Mouse (Mus musculus) heart, postnatal 4 days (tissue): ENCODE results near the gene Sppl2b. TPM values are rescaled to one million over a fixed set of nuclear protein-coding genes. Genes with fewer than 3 reads are reported as not detected.

ENCODE experiments used
- microRNA-seq, 2 experiments: library from miRNA; unstranded; fragments of <30 nt; microRNA quantifications; one replicate each; pipeline ENCODE4 v1.2.0; 2021 to 2022
- total RNA-seq, 2 experiments: library from RNA; stranded (reverse); gene quantifications; 2 replicates each; pipeline ENCODE4 v1.2.3; 2021

Gene Sppl2b
- total RNA-seq, 2 experiments from 2014 or later = 23.4 to 24.8 TPM

Small RNA genes lying within 50 kb of the gene (microRNA-seq; reads per million reads assigned to microRNA genes)
- 4.1 to 5.3 reads per million in 2 experiments for gene Mir1982

Other genes starting within 250 kb of the Sppl2b start
- 1 to 10 TPM in 1 of 2 experiments, under 1 TPM in 1; 0.79 to 1.2 TPM for gene Gm49322, start 249.3 kb upstream of the Sppl2b start, total RNA-seq
- 100 to 1,000 TPM; 142 to 162 TPM for gene Csnk1g2, start 232.4 kb upstream of the Sppl2b start, total RNA-seq
- 10 to 100 TPM; 42.2 to 42.4 TPM for gene Btbd2, start 198.2 kb upstream of the Sppl2b start, total RNA-seq
- 100 to 1,000 TPM; 105 TPM for gene Mknk2, start 177.2 kb upstream of the Sppl2b start, total RNA-seq
- 10 to 100 TPM; 12.5 to 13.0 TPM for gene Mob3a, start 153.3 kb upstream of the Sppl2b start, total RNA-seq
- gene Izumo4, start 153.1 kb upstream of the Sppl2b start, total RNA-seq = 1 to 10 TPM; 3.2 to 4.6 TPM
- gene Ap3d1, start 113.0 kb upstream of the Sppl2b start, total RNA-seq = 10 to 100 TPM; 47.8 to 53.8 TPM
- 10 to 100 TPM; 75.6 to 76.8 TPM for gene Dot1l, start 100.1 kb upstream of the Sppl2b start, total RNA-seq
- 10 to 100 TPM; 46.0 to 51.7 TPM for gene Sf3a2, start 57.1 kb upstream of the Sppl2b start, total RNA-seq
- gene Plekhj1, start 56.6 kb upstream of the Sppl2b start, total RNA-seq = 10 to 100 TPM; 36.2 to 37.1 TPM
- 1 to 10 TPM in 1 of 2 experiments, under 1 TPM in 1; 0.61 to 1.0 TPM for gene Amh, start 50.0 kb upstream of the Sppl2b start, total RNA-seq
- 1 to 10 TPM in 1 of 2 experiments, under 1 TPM in 1; 0.62 to 1.6 TPM for gene Jsrp1, start 41.8 kb upstream of the Sppl2b start, total RNA-seq
- gene Oaz1, start 28.6 kb upstream of the Sppl2b start, total RNA-seq = 1,000 to 10,000 TPM; 1,002 to 1,049 TPM
- 1 to 10 TPM; 1.8 to 2.5 TPM for gene Lingo3, start 11.2 kb upstream of the Sppl2b start, total RNA-seq
- 10 to 100 TPM; 29.9 to 35.0 TPM for gene Lsm7, start 66 bp upstream of the Sppl2b start, total RNA-seq
- not detected for gene Tmprss9, start 16.6 kb downstream of the Sppl2b start, total RNA-seq
- gene Timm13, start 45.7 kb downstream of the Sppl2b start, total RNA-seq = 100 to 1,000 TPM; 162 to 169 TPM
- gene Lmnb2, start 63.0 kb downstream of the Sppl2b start, total RNA-seq = 10 to 100 TPM; 15.5 to 17.2 TPM
- gene Gadd45b, start 74.8 kb downstream of the Sppl2b start, total RNA-seq = 1 to 10 TPM; 6.4 to 9.5 TPM
- under 1 TPM; 0.38 to 0.47 TPM for gene Gng7, start 159.7 kb downstream of the Sppl2b start, total RNA-seq
- gene Diras1, start 170.4 kb downstream of the Sppl2b start, total RNA-seq = not detected
- gene Slc39a3, start 182.2 kb downstream of the Sppl2b start, total RNA-seq = 1 to 10 TPM; 7.6 to 7.8 TPM
- 100 to 1,000 TPM; 102 to 103 TPM for gene Sgta, start 204.9 kb downstream of the Sppl2b start, total RNA-seq
- 10 to 100 TPM; 14.5 to 15.5 TPM for gene Thop1, start 214.8 kb downstream of the Sppl2b start, total RNA-seq
- gene Creb3l3, start 243.6 kb downstream of the Sppl2b start, total RNA-seq = 1 to 10 TPM; 1.8 to 2.3 TPM